Mouse (Mus musculus): ENCODE data around the gene Cga. TPM values are rescaled to one million over a fixed set of nuclear protein-coding genes. Genes with fewer than 3 reads are reported as not detected.

The Cga gene
- total RNA-seq (2021) = not detected
- long read RNA-seq, experiment 1 = 0 reads
- long read RNA-seq, experiment 2 = 0 reads

- TF ChIP-seq CTCF (conservative IDR thresholded peaks at IDR 0.05) = no peak
- DNase-seq (ENCODE audit: low spot score in 2 of 2) = no peak
- Histone ChIP-seq H3K27ac (no peak within 1 kb of the TSS), H3K4me3 (no peak within 1 kb of the TSS)
These were observed at the start of gene Cga for GRCm38 (mm10) chr4:34893479-34893878. Gene Cga, plus strand, starts transcription at chr4:34893779.

DNA sequence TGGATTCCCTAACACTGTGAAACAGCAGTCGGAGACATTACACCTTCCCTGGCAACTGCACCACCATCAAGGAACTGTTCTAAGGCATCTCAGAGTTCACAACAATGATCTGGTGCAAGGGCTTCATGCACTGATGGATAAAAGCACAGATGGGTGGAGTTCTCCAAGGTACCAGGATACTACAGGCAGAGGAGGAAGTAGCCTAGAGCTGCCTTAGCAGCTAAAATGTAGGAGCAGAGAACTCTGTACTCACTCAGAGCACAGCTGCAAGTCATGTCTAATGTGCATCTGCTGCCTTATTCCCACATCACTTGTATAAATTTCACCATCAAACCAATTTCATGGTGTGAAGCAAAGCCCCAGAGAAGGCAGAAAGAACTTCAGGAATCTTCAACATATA, 49.7 kb upstream of the Cga start:
- Histone ChIP-seq H3K4me3 (no peak overlapping the region), H3K27ac (0 out of 2 replicates have a peak overlapping the region, but pooled peaks have one; percentile 24)
- TF ChIP-seq CTCF (conservative IDR thresholded peaks at IDR 0.05) = no peak
- DNase-seq (ENCODE audit: low spot score in 2 of 2) = no peak

GRCm38 (mm10) chr4:34847679-34848309, 45.8 kb upstream of the Cga start:
- H3K27ac ChIP-seq = no peak overlapping the region
- no peak for TF ChIP-seq CTCF (conservative IDR thresholded peaks at IDR 0.05)

DNA sequence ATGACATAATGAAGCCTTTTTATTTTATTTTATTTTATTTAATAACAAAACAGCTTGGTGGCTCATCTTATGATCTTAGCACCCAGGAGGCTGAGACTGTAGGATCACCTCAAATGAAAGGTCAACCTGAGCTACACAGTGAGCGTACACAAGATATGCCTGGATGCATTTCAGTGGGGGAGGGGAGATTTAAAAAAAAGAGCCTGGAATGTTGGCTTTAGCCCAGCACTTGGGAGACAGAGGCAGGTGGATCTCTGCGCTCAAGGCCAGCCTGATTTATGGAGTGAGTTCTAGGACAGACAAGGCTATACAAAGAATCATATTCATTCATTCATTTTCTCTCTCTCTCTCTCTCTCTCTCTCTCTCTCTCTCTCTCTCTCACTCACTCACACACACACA, 43.4 kb upstream of the Cga start:
- TF ChIP-seq CTCF (conservative IDR thresholded peaks at IDR 0.05) = no peak
- DNase-seq (ENCODE audit: low spot score in 2 of 2) = no peak
- Histone ChIP-seq H3K4me3 (no peak overlapping the region), H3K27ac (no peak overlapping the region)

More at GRCm38 (mm10) chr4:34847679-34848309, 45.8 kb upstream of the Cga start:
- no peak for DNase-seq (ENCODE audit: low spot score in 2 of 2)
- H3K4me3 ChIP-seq = no peak overlapping the region

- Histone ChIP-seq H3K27ac (no peak overlapping the region), H3K4me3 (no peak overlapping the region)
- no peak for DNase-seq (ENCODE audit: low spot score in 2 of 2)
- TF ChIP-seq CTCF (conservative IDR thresholded peaks at IDR 0.05) = no peak
These were observed 41.5 kb upstream of the Cga start for GRCm38 (mm10) chr4:34852051-34852450.

DNA sequence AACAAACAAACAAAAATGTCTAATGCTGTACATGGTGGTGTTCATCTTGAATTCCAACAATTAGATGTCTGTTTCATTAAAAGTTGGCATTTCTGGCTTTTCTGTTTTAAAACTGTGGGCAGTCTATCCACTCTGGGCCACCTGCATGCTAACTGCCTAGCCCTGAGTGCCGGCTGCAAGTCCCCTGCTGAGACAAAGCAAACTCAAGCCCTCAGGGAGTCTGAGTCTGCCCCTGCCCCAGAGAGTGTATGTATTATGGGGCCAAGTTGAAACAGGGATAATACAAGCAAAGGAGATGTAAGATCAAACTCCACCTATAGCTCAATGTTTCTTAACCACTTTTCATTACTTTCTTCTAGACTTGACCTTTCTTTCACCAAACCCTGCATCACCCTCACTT, 37.6 kb upstream of the Cga start:
- no peak for TF ChIP-seq CTCF (conservative IDR thresholded peaks at IDR 0.05)
- H3K4me3 ChIP-seq = no peak overlapping the region
- DNase-seq (ENCODE audit: low spot score in 2 of 2) = no peak
- no peak overlapping the region for H3K27ac ChIP-seq

DNA sequence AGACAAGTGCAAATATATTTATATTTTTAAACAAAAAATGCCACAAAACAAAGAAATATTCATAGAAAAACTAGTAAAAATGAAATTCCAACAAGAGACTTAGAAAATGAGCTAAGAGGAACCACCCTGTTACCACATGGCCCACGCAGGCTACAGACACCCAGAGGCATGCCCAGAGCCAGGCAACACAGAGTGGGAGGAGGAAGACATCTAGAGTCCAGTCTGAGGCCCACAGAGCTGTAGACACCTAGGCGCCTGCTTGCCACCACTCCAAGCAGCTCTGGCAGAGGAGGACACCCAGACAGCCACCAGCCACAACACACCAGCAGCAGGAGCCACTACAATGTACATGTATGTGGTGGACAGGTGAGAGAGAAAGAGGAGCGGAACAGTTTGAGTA, 34.7 kb upstream of the Cga start:
- H3K27ac ChIP-seq = no peak overlapping the region
- no peak for DNase-seq (ENCODE audit: low spot score in 2 of 2)
- H3K4me3 ChIP-seq = no peak overlapping the region
- TF ChIP-seq CTCF (conservative IDR thresholded peaks at IDR 0.05) = no peak

GRCm38 (mm10) chr4:34859416-34859815, 34.2 kb upstream of the Cga start:
- no peak for TF ChIP-seq CTCF (conservative IDR thresholded peaks at IDR 0.05)
- no peak for DNase-seq (ENCODE audit: low spot score in 2 of 2)

DNA sequence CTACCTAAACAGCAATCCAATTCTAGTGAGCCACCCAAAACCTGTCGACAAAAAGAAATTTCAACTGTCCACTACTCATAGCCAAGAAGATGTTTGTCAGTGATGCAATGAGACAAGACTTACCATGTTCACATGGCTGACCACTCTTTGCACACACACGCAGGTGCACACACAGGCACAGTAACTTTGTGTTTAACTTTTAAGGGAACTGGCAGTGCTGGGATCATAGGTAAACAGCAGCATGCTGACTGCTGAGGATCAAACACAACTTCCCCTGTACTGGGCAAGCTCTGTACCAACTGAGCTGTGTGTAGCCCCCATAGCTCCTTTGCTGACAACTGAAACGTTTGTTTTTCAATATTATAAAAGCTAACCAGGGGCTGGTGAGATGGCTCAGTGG, 32.1 kb upstream of the Cga start:
- no peak overlapping the region for H3K27ac ChIP-seq
- TF ChIP-seq CTCF (conservative IDR thresholded peaks at IDR 0.05) = no peak
- no peak overlapping the region for H3K4me3 ChIP-seq
- no peak for DNase-seq (ENCODE audit: low spot score in 2 of 2)

More at GRCm38 (mm10) chr4:34859416-34859815, 34.2 kb upstream of the Cga start:
- Histone ChIP-seq H3K27ac (no peak overlapping the region), H3K4me3 (no peak overlapping the region)

GRCm38 (mm10) chr4:34869813-34870212, 23.8 kb upstream of the Cga start:
- H3K4me3 ChIP-seq = no peak overlapping the region
- no peak for DNase-seq (ENCODE audit: low spot score in 2 of 2)
- no peak overlapping the region for H3K27ac ChIP-seq
- TF ChIP-seq CTCF (conservative IDR thresholded peaks at IDR 0.05) = no peak

DNA sequence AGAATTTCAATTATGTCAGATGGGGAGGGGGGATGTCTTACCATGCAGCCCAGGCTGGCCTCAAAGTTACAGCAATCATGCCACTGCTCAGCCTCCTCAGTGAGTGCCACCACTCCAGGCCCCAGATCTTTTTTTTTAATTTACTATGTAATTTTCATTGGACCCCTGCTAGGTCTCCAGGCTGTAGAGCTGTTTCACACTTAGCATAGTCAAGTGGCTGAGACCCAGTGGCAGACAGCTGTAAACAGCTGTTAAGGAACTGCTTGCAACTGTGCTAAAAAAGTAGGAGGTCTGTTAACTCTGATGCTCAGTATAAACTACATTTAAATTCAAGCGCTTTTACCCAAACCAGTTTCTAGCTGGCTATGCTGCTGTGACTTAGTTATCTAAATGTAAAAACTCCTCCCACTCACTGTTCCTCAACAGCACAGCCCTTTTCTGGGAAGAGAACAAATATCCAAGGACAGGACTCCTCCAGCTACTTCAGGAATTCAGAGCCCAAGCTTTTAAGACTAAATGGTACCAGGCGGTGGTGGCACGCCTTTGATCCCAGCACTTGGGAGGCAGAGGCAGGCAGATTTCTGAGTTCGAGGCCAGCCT, 20.6 kb upstream of the Cga start:
- H3K27ac ChIP-seq = no peak overlapping the region
- DNase-seq (ENCODE audit: low spot score in 2 of 2) = no peak
- no peak for TF ChIP-seq CTCF (conservative IDR thresholded peaks at IDR 0.05)
- H3K4me3 ChIP-seq = no peak overlapping the region

- Histone ChIP-seq H3K4me3 (no peak overlapping the region), H3K27ac (no peak overlapping the region)
- no peak for DNase-seq (ENCODE audit: low spot score in 2 of 2)
- TF ChIP-seq CTCF (conservative IDR thresholded peaks at IDR 0.05) = no peak
These were observed 19.3 kb upstream of the Cga start for GRCm38 (mm10) chr4:34874234-34874633.

GRCm38 (mm10) chr4:34880921-34881650, 12.5 kb upstream of the Cga start:
- Histone ChIP-seq H3K27ac (no peak overlapping the region), H3K4me3 (peak overlapping the region; percentile 71)
- DNase-seq (ENCODE audit: low spot score in 2 of 2) = no peak
- no peak for TF ChIP-seq CTCF (conservative IDR thresholded peaks at IDR 0.05)

All from layer of hippocampus, adult 2 months (tissue).